Mouse (Mus musculus): Measurements from ENCODE around the gene Kat6b. TPM values are rescaled to one million over a fixed set of nuclear protein-coding genes. Genes with fewer than 3 reads are reported as not detected.

The Kat6b gene
- polyA plus RNA-seq, 1 experiment from 2014 or later, result 1.5 TPM

GRCm38 (mm10) chr14:21547297-21547696, 66.1 kb downstream of the Kat6b start:
- Histone ChIP-seq H3K27me3 (no peaks in the 10 kb centered on the region), H3K9me3 (replicated peaks) (no peaks in the 10 kb centered on the region), H3K4me3 (replicated peaks) (no peak overlapping the region), H3K4me2 (no peak overlapping the region), H3K27ac (replicated peaks) (no peak overlapping the region), H3K4me1 (replicated peaks) (peaks cover 36% of the 10 kb centered on the region), H3K9ac (no peak overlapping the region), H3K36me3 (replicated peaks) (0 out of 2 replicates have a peak, but pooled peaks cover 3% of the 10 kb centered on the region)
- WGBS (ENCODE audit: insufficient replicate concordance), result 49% methylated on average over 7 of the region's 7 CpGs
- no peak for ATAC-seq (ENCODE audit: insufficient read depth)

- H3K36me3 ChIP-seq (replicated peaks), result no peaks in the 10 kb centered on the region
- no peaks in the 10 kb centered on the region for H3K27me3 ChIP-seq
- ATAC-seq (ENCODE audit: insufficient read depth), result no peak
- H3K4me3 ChIP-seq (replicated peaks), result no peak overlapping the region
- H3K9me3 ChIP-seq (replicated peaks), result no peaks in the 10 kb centered on the region
- no peak overlapping the region for H3K9ac ChIP-seq
- peaks cover 36% of the 10 kb centered on the region for H3K4me1 ChIP-seq (replicated peaks)
- WGBS (ENCODE audit: insufficient replicate concordance), result 69% methylated on average over 3 of the region's 3 CpGs
- H3K27ac ChIP-seq (replicated peaks), result no peak overlapping the region
- no peak overlapping the region for H3K4me2 ChIP-seq
These were observed 66.7 kb downstream of the Kat6b start for GRCm38 (mm10) chr14:21547965-21548364.

- Histone ChIP-seq H3K9me3 (replicated peaks) (no peaks in the 10 kb centered on the region), H3K4me2 (peak overlapping the region; percentile 51), H3K36me3 (replicated peaks) (no peaks in the 10 kb centered on the region), H3K9ac (no peak overlapping the region), H3K4me3 (replicated peaks) (0 out of 2 replicates have a peak overlapping the region, but pooled peaks have one; percentile 1), H3K4me1 (replicated peaks) (peaks cover 36% of the 10 kb centered on the region), H3K27ac (replicated peaks) (peak overlapping the region; percentile 61), H3K27me3 (no peaks in the 10 kb centered on the region)
- WGBS (ENCODE audit: insufficient replicate concordance), result 35% methylated on average over 6 of the region's 6 CpGs
- peak; percentile 75 for ATAC-seq (ENCODE audit: insufficient read depth)
These were observed 67.8 kb downstream of the Kat6b start for GRCm38 (mm10) chr14:21548952-21549607.

- Histone ChIP-seq H3K9me3 (replicated peaks) (no peaks in the 10 kb centered on the region), H3K4me2 (peak overlapping the region; percentile 51), H3K4me1 (replicated peaks) (peaks cover 36% of the 10 kb centered on the region), H3K36me3 (replicated peaks) (no peaks in the 10 kb centered on the region), H3K27me3 (no peaks in the 10 kb centered on the region), H3K4me3 (replicated peaks) (0 out of 2 replicates have a peak overlapping the region, but pooled peaks have one; percentile 1), H3K9ac (no peak overlapping the region), H3K27ac (replicated peaks) (peak overlapping the region; percentile 61)
- peak; percentile 78 for ATAC-seq (ENCODE audit: insufficient read depth)
- WGBS (ENCODE audit: insufficient replicate concordance), result 38% methylated on average over 6 of the region's 6 CpGs
These were observed 68.4 kb downstream of the Kat6b start for GRCm38 (mm10) chr14:21549608-21550115.

GRCm38 (mm10) chr14:21550576-21550975, 69.3 kb downstream of the Kat6b start:
- Histone ChIP-seq H3K9me3 (replicated peaks) (no peaks in the 10 kb centered on the region), H3K27me3 (no peaks in the 10 kb centered on the region), H3K4me1 (replicated peaks) (peaks cover 35% of the 10 kb centered on the region), H3K27ac (replicated peaks) (no peak overlapping the region), H3K9ac (no peak overlapping the region), H3K36me3 (replicated peaks) (no peaks in the 10 kb centered on the region), H3K4me3 (replicated peaks) (no peak overlapping the region), H3K4me2 (no peak overlapping the region)
- 81% methylated on average over 7 of the region's 7 CpGs for WGBS (ENCODE audit: insufficient replicate concordance)
- ATAC-seq (ENCODE audit: insufficient read depth), result no peak

GRCm38 (mm10) chr14:21551655-21552054, 70.4 kb downstream of the Kat6b start:
- 83% methylated on average over 7 of the region's 7 CpGs for WGBS (ENCODE audit: insufficient replicate concordance)
- Histone ChIP-seq H3K4me1 (replicated peaks) (peaks cover 30% of the 10 kb centered on the region), H3K9ac (no peak overlapping the region), H3K4me3 (replicated peaks) (no peak overlapping the region), H3K4me2 (no peak overlapping the region), H3K36me3 (replicated peaks) (no peaks in the 10 kb centered on the region), H3K27ac (replicated peaks) (no peak overlapping the region), H3K27me3 (no peaks in the 10 kb centered on the region), H3K9me3 (replicated peaks) (no peaks in the 10 kb centered on the region)
- no peak for ATAC-seq (ENCODE audit: insufficient read depth)

- no peak for ATAC-seq (ENCODE audit: insufficient read depth)
- WGBS (ENCODE audit: insufficient replicate concordance), result 73% methylated on average over 8 of the region's 8 CpGs
- H3K27me3 ChIP-seq, result no peaks in the 10 kb centered on the region
These were observed 71.7 kb downstream of the Kat6b start for GRCm38 (mm10) chr14:21552958-21553357.

GRCm38 (mm10) chr14:21554046-21554445, 72.8 kb downstream of the Kat6b start:
- Histone ChIP-seq H3K4me1 (replicated peaks) (peaks cover 29% of the 10 kb centered on the region), H3K4me3 (replicated peaks) (no peak overlapping the region), H3K27ac (replicated peaks) (no peak overlapping the region), H3K9me3 (replicated peaks) (no peaks in the 10 kb centered on the region), H3K9ac (no peak overlapping the region), H3K4me2 (no peak overlapping the region), H3K36me3 (replicated peaks) (no peaks in the 10 kb centered on the region), H3K27me3 (no peaks in the 10 kb centered on the region)
- 82% methylated on average over 8 of the region's 8 CpGs for WGBS (ENCODE audit: insufficient replicate concordance)
- ATAC-seq (ENCODE audit: insufficient read depth), result no peak

More at GRCm38 (mm10) chr14:21552958-21553357, 71.7 kb downstream of the Kat6b start:
- H3K4me2 ChIP-seq, result no peak overlapping the region
- H3K36me3 ChIP-seq (replicated peaks), result no peaks in the 10 kb centered on the region
- no peaks in the 10 kb centered on the region for H3K9me3 ChIP-seq (replicated peaks)
- H3K27ac ChIP-seq (replicated peaks), result no peak overlapping the region
- H3K9ac ChIP-seq, result no peak overlapping the region
- H3K4me3 ChIP-seq (replicated peaks), result no peak overlapping the region
- peaks cover 26% of the 10 kb centered on the region for H3K4me1 ChIP-seq (replicated peaks)

GRCm38 (mm10) chr14:21558440-21559131, 77.4 kb downstream of the Kat6b start:
- ATAC-seq (ENCODE audit: insufficient read depth), result no peak
- Histone ChIP-seq H3K27ac (replicated peaks) (no peak overlapping the region), H3K27me3 (no peaks in the 10 kb centered on the region), H3K4me2 (no peak overlapping the region), H3K4me1 (replicated peaks) (peaks cover 35% of the 10 kb centered on the region), H3K36me3 (replicated peaks) (no peaks in the 10 kb centered on the region), H3K4me3 (replicated peaks) (no peak overlapping the region), H3K9ac (no peak overlapping the region), H3K9me3 (replicated peaks) (no peaks in the 10 kb centered on the region)
- 40% methylated on average over 10 of the region's 10 CpGs for WGBS (ENCODE audit: insufficient replicate concordance)

- Histone ChIP-seq H3K4me1 (replicated peaks) (peaks cover 35% of the 10 kb centered on the region), H3K4me2 (no peak overlapping the region), H3K27ac (replicated peaks) (no peak overlapping the region), H3K9ac (no peak overlapping the region), H3K4me3 (replicated peaks) (no peak overlapping the region), H3K9me3 (replicated peaks) (no peaks in the 10 kb centered on the region), H3K36me3 (replicated peaks) (no peaks in the 10 kb centered on the region), H3K27me3 (no peaks in the 10 kb centered on the region)
- WGBS (ENCODE audit: insufficient replicate concordance), result 43% methylated on average over 7 of the region's 7 CpGs
- ATAC-seq (ENCODE audit: insufficient read depth), result no peak
These were observed 78.2 kb downstream of the Kat6b start for GRCm38 (mm10) chr14:21559447-21559846.

- no peaks in the 10 kb centered on the region for H3K27me3 ChIP-seq
- no peak overlapping the region for H3K9ac ChIP-seq
- peaks cover 35% of the 10 kb centered on the region for H3K4me1 ChIP-seq (replicated peaks)
- H3K27ac ChIP-seq (replicated peaks), result no peak overlapping the region
- 57% methylated on average over 11 of the region's 11 CpGs for WGBS (ENCODE audit: insufficient replicate concordance)
- no peaks in the 10 kb centered on the region for H3K36me3 ChIP-seq (replicated peaks)
- H3K4me2 ChIP-seq, result no peak overlapping the region
- ATAC-seq (ENCODE audit: insufficient read depth), result 0 out of 2 replicates have a peak, but pooled peaks have one; percentile 5
- no peak overlapping the region for H3K4me3 ChIP-seq (replicated peaks)
- no peaks in the 10 kb centered on the region for H3K9me3 ChIP-seq (replicated peaks)
These were observed 79.4 kb downstream of the Kat6b start for GRCm38 (mm10) chr14:21560481-21561209.

All from liver, embryonic 15.5 days (tissue).